Mouse (Mus musculus): Measurements from ENCODE around the gene Zfp414. TPM values are rescaled to one million over a fixed set of nuclear protein-coding genes. Genes with fewer than 3 reads are reported as not detected.

Gene Zfp414
- polyA plus RNA-seq (2012; rRNA removed): 77.4 and 79.6 TPM in 2 replicates

DNA sequence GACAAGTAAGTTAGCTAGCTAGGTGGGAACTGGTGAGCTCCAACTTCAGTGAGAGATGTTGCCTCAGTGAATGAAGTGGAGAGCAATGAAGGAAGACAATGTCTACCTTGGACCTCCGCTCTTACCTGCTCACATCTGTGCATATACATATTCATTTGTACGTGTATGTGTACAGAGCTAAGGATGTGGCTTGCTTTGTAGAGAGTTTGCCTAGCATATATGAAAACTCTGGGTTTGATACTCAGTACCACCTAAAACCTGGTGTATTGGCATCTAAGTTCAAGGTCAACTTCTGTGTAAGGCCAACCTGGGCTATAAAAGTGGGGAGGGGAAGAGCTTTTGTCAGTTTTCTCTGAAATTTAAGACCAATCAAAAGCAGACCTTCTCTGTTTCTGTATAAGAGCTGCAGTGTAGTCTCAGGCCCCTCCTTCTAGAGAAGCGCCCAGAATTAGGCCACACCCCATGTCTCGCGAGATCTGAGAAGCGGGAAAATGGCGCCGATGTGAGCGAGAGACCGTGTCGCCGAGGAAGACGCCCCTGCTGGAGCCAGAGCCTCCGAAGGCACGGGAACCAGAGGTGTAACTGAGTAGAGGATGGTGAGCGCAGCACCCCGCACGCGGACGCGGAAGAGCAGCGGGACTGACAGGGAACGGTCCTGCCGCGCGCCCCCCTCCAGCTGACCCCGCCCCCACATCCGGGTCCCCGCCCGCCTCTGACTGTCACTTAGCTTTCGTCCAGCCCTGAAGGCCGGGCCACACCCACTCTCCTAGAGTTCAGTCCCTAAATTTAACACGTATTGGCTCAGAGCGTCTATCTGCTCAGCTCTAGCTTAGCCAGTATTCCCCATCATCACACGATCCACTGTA, at the start of gene Zfp414:
Gene Zfp414, plus strand, starts transcription at position 470 of the 866 bp plus-strand sequence.
- Histone ChIP-seq H3K27ac (ENCODE audit: insufficient read depth, low read length) (peak within 1 kb of the TSS; percentile 85), H3K4me1 (ENCODE audit: control insufficient read depth, insufficient read depth, low read length) (peaks cover 6% of the 10 kb centered on the region), H3K4me3 (ENCODE audit: insufficient read depth, low read length) (peak within 1 kb of the TSS; percentile 79)
- no peak for TF ChIP-seq CTCF (IDR thresholded peaks at IDR 0.05; ENCODE audit: extremely low read depth, insufficient read depth, low read length)
- TF ChIP-seq POLR2A (IDR thresholded peaks at IDR 0.05; ENCODE audit: extremely low read depth, insufficient read depth, low read length): peak; percentile 84; the same call in 1 of the 2 replicates

GRCm38 (mm10) chr17:33584061-33584460, 44.8 kb upstream of the Zfp414 start:
- Histone ChIP-seq H3K4me3 (ENCODE audit: insufficient read depth, low read length) (no peak overlapping the region), H3K4me1 (ENCODE audit: control insufficient read depth, insufficient read depth, low read length) (no peaks in the 10 kb centered on the region), H3K27ac (ENCODE audit: insufficient read depth, low read length) (no peak overlapping the region)
- no peak for TF ChIP-seq POLR2A (IDR thresholded peaks at IDR 0.05; ENCODE audit: extremely low read depth, insufficient read depth, low read length)
- TF ChIP-seq CTCF (IDR thresholded peaks at IDR 0.05; ENCODE audit: extremely low read depth, insufficient read depth, low read length): no peak

- Histone ChIP-seq H3K4me3 (ENCODE audit: insufficient read depth, low read length) (no peak overlapping the region), H3K27ac (ENCODE audit: insufficient read depth, low read length) (no peak overlapping the region), H3K4me1 (ENCODE audit: control insufficient read depth, insufficient read depth, low read length) (no peaks in the 10 kb centered on the region)
- TF ChIP-seq POLR2A (IDR thresholded peaks at IDR 0.05; ENCODE audit: extremely low read depth, insufficient read depth, low read length) (no peak), CTCF (IDR thresholded peaks at IDR 0.05; ENCODE audit: extremely low read depth, insufficient read depth, low read length) (no peak)
These were observed 42.9 kb upstream of the Zfp414 start for GRCm38 (mm10) chr17:33586011-33586410.

- no peaks in the 10 kb centered on the region for H3K4me1 ChIP-seq (ENCODE audit: control insufficient read depth, insufficient read depth, low read length)
- TF ChIP-seq POLR2A (IDR thresholded peaks at IDR 0.05; ENCODE audit: extremely low read depth, insufficient read depth, low read length): no peak
- no peak for TF ChIP-seq CTCF (IDR thresholded peaks at IDR 0.05; ENCODE audit: extremely low read depth, insufficient read depth, low read length)
- no peak overlapping the region for H3K4me3 ChIP-seq (ENCODE audit: insufficient read depth, low read length)
- no peak overlapping the region for H3K27ac ChIP-seq (ENCODE audit: insufficient read depth, low read length)
These were observed 31.6 kb upstream of the Zfp414 start for GRCm38 (mm10) chr17:33597271-33597670.

GRCm38 (mm10) chr17:33598506-33598905, 30.4 kb upstream of the Zfp414 start:
- Histone ChIP-seq H3K4me3 (ENCODE audit: insufficient read depth, low read length) (no peak overlapping the region), H3K4me1 (ENCODE audit: control insufficient read depth, insufficient read depth, low read length) (no peaks in the 10 kb centered on the region), H3K27ac (ENCODE audit: insufficient read depth, low read length) (no peak overlapping the region)
- TF ChIP-seq POLR2A (IDR thresholded peaks at IDR 0.05; ENCODE audit: extremely low read depth, insufficient read depth, low read length) (no peak), CTCF (IDR thresholded peaks at IDR 0.05; ENCODE audit: extremely low read depth, insufficient read depth, low read length) (no peak)

GRCm38 (mm10) chr17:33599836-33600475, 28.9 kb upstream of the Zfp414 start:
- no peaks in the 10 kb centered on the region for H3K4me1 ChIP-seq (ENCODE audit: control insufficient read depth, insufficient read depth, low read length)
- TF ChIP-seq CTCF (IDR thresholded peaks at IDR 0.05; ENCODE audit: extremely low read depth, insufficient read depth, low read length) (no peak), POLR2A (IDR thresholded peaks at IDR 0.05; ENCODE audit: extremely low read depth, insufficient read depth, low read length) (no peak)
- H3K4me3 ChIP-seq (ENCODE audit: insufficient read depth, low read length): no peak overlapping the region
- H3K27ac ChIP-seq (ENCODE audit: insufficient read depth, low read length): no peak overlapping the region

GRCm38 (mm10) chr17:33600831-33601230, 28.1 kb upstream of the Zfp414 start:
- Histone ChIP-seq H3K27ac (ENCODE audit: insufficient read depth, low read length) (no peak overlapping the region), H3K4me1 (ENCODE audit: control insufficient read depth, insufficient read depth, low read length) (no peaks in the 10 kb centered on the region), H3K4me3 (ENCODE audit: insufficient read depth, low read length) (no peak overlapping the region)
- TF ChIP-seq CTCF (IDR thresholded peaks at IDR 0.05; ENCODE audit: extremely low read depth, insufficient read depth, low read length): no peak
- no peak for TF ChIP-seq POLR2A (IDR thresholded peaks at IDR 0.05; ENCODE audit: extremely low read depth, insufficient read depth, low read length)

DNA sequence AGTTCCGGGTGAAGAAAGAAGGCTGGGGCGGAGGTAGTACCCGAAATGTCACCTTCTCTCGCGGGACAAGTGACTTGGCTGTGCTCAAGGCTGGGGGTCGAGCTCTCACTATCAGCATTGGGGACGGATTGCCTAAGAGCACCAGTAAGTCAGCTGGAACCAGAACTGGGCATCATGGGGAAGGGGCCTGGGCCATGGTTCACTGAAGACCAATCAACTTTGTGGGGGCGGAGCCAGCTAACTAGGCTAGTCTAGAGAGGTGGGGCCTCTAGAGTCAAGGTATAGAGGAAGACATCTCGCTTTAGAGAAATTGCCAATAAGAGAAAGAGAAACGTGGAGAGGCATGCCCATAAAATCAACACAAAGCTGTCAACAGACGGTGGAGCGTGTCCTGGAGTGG, 26.9 kb upstream of the Zfp414 start:
- H3K4me3 ChIP-seq (ENCODE audit: insufficient read depth, low read length): no peak overlapping the region
- TF ChIP-seq CTCF (IDR thresholded peaks at IDR 0.05; ENCODE audit: extremely low read depth, insufficient read depth, low read length): no peak
- no peak for TF ChIP-seq POLR2A (IDR thresholded peaks at IDR 0.05; ENCODE audit: extremely low read depth, insufficient read depth, low read length)
- no peaks in the 10 kb centered on the region for H3K4me1 ChIP-seq (ENCODE audit: control insufficient read depth, insufficient read depth, low read length)
- H3K27ac ChIP-seq (ENCODE audit: insufficient read depth, low read length): no peak overlapping the region

DNA sequence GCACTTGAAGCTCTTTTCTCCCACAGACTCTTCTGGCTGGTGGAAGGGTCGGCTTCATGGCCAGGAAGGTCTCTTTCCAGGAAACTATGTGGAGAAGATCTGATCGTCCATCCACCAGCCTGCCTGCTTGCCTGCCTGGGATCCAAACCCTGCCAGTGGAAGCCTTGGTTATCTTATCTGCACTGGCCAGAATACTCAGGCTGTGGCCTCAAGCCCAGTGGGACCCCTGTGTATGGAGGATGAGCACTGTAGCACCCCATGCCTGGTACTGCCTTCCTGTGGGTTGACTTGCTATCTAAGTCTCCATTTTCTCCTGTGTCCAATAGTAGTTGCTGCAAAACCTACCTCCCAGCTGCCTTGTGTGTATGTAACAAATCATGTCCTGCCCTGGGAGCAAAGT, 21.6 kb upstream of the Zfp414 start:
- no peak overlapping the region for H3K27ac ChIP-seq (ENCODE audit: insufficient read depth, low read length)
- TF ChIP-seq POLR2A (IDR thresholded peaks at IDR 0.05; ENCODE audit: extremely low read depth, insufficient read depth, low read length) (no peak), CTCF (IDR thresholded peaks at IDR 0.05; ENCODE audit: extremely low read depth, insufficient read depth, low read length) (no peak)
- H3K4me3 ChIP-seq (ENCODE audit: insufficient read depth, low read length): no peak overlapping the region
- no peaks in the 10 kb centered on the region for H3K4me1 ChIP-seq (ENCODE audit: control insufficient read depth, insufficient read depth, low read length)

All from cortical plate, adult 2 months (tissue).